Mouse (Mus musculus): ENCODE data around the gene Ccdc114.

DNA sequence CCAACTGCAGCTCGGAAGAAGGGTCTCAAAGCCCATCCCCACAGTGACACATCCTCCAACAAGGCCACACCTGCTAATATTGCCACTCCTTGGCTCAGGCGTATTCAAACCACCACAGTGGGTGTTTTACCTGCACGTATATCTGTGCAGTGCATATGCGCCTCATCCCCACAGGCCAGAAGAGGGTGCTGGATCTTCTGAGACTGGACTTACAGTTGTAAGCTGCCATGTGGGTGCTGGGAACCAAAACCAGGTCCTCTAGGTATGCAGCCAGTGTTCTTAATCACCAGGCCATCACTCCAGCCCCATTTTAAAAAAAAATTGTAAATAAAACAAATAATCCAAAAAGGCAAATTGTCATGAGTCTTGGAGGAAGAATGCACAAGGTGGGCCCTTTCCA lies 43.3 kb upstream of the Ccdc114 start:
- no peak for TF ChIP-seq CTCF (IDR thresholded peaks at IDR 0.05; ENCODE audit: extremely low read depth, insufficient read length, insufficient replicate concordance, low read depth, low read length)
- no peak for TF ChIP-seq POLR2A (IDR thresholded peaks at IDR 0.05; ENCODE audit: low read depth, low read length)

Data from small intestine, adult 2 months (tissue).